Mouse (Mus musculus) myocyte (in vitro differentiated cells): ENCODE results near the gene Rgs21. TPM values are rescaled to one million over a fixed set of nuclear protein-coding genes. Genes with fewer than 3 reads are reported as not detected.

ENCODE experiments used
- H3K27me3 ChIP-seq: one replicate; pipeline ENCODE4 v1.6.1; 2011; ENCODE audit not compliant: control insufficient read depth, insufficient read depth, insufficient read length
- H3K36me3 ChIP-seq: one replicate; pipeline ENCODE4 v1.6.1; 2011; ENCODE audit not compliant: control insufficient read depth, insufficient read depth
- H3K4me2 ChIP-seq: one replicate; pipeline ENCODE4 v1.6.1; 2011; ENCODE audit warnings: low read depth, control low read depth
- H3K4me3 ChIP-seq: one replicate; pipeline ENCODE4 v1.5.1; 2011; ENCODE audit warnings: mild to moderate bottlenecking, control low read depth, moderate library complexity
- H3K79me2 ChIP-seq: one replicate; pipeline ENCODE4 v1.6.1; 2011; ENCODE audit not compliant: control insufficient read depth, insufficient read depth
- H3ac ChIP-seq: one replicate; pipeline ENCODE4 v1.6.1; 2011; ENCODE audit not compliant: control insufficient read depth, insufficient read length
- CEBPB ChIP-seq: IDR thresholded peaks from 2 replicates; pipeline ENCODE4 v1.6.1; 2011; ENCODE audit warnings: mild to moderate bottlenecking, moderate library complexity; ENCODE audit not compliant: poor library complexity, insufficient read depth, severe bottlenecking
- E2F4 ChIP-seq: IDR thresholded peaks from one replicate; pipeline ENCODE4 v1.6.1; 2011; ENCODE audit warnings: mild to moderate bottlenecking, control low read depth, moderate library complexity; ENCODE audit not compliant: insufficient read depth
- MAX ChIP-seq: IDR thresholded peaks from one replicate; pipeline ENCODE4 v1.6.1; 2011; ENCODE audit warnings: low read depth, mild to moderate bottlenecking, control low read depth
- MYOD1 ChIP-seq, 3 experiments: IDR thresholded peaks; one replicate each; pipeline ENCODE4 v1.6.1; 2011; ENCODE audit warnings: control low read depth in 2 of 3, low read depth in 2 of 3, mild to moderate bottlenecking in 2 of 3, moderate library complexity in 1 of 3; ENCODE audit not compliant: insufficient read length in 2 of 3, control insufficient read depth in 1 of 3
- MYOG ChIP-seq, 3 experiments: IDR thresholded peaks; one replicate each; pipeline ENCODE4 v1.6.1; 2011; ENCODE audit warnings: control low read depth in 2 of 3, low read depth in 2 of 3, mild to moderate bottlenecking in 2 of 3; ENCODE audit not compliant: insufficient read length in 2 of 3, control insufficient read depth in 1 of 3, insufficient read depth in 1 of 3
- POLR2A ChIP-seq: IDR thresholded peaks from one replicate; pipeline ENCODE4 v1.6.1; 2011; ENCODE audit warnings: low read depth, mild to moderate bottlenecking, control low read depth, moderate library complexity; ENCODE audit not compliant: insufficient read length
- POLR2AphosphoS2 ChIP-seq: IDR thresholded peaks from one replicate; pipeline ENCODE4 v1.6.1; 2011; ENCODE audit warnings: low read depth, control low read depth; ENCODE audit not compliant: insufficient read length
- REST ChIP-seq: IDR thresholded peaks from one replicate; pipeline ENCODE4 v1.6.1; 2011; ENCODE audit warnings: mild to moderate bottlenecking, control low read depth, moderate library complexity; ENCODE audit not compliant: insufficient read depth, insufficient read length
- SRF ChIP-seq: IDR thresholded peaks from one replicate; pipeline ENCODE4 v1.6.1; 2011; ENCODE audit warnings: low read depth; ENCODE audit not compliant: control insufficient read depth, insufficient read length
- TCF3 ChIP-seq: IDR thresholded peaks from one replicate; pipeline ENCODE4 v1.6.1; 2011; ENCODE audit warnings: low read depth, control low read depth; ENCODE audit not compliant: insufficient read length
- USF1 ChIP-seq: IDR thresholded peaks from one replicate; pipeline ENCODE4 v1.6.1; 2011; ENCODE audit warnings: low read depth, mild to moderate bottlenecking, control low read depth, moderate library complexity
- polyA plus RNA-seq: library from polyadenylated mRNA; unstranded; fragments of >200 nt; fragmentation: generic; extraction: Trizol; gene quantifications from one replicate; pipeline ENCODE4 v1.2.1, GENCODE M21; 2012; ENCODE audit warnings: missing spikeins

Gene Rgs21
- polyA plus RNA-seq, 1 experiment: not detected

DNA sequence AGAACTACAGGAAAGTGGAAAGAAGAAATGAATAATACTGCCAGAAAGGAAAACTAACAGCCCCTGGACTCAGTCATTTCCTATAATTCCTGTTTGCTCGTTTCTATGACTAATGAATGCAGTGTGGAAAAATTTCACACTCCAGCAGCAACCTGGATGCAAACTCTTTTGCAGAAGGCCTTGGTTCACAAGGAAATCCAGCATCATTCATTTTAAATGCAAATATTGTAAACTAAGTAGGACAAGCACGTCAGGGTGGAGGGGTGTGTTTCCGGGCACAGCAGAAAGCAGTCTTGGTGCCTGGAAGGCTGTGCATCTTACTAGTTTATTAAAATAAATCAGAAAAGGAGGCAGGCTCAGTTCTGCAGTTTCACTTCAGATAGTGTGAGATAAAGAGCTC is 69.4 kb downstream of the Rgs21 start:
- Histone ChIP-seq H3ac (no peak overlapping the region), H3K79me2 (no peaks in the 10 kb centered on the region), H3K4me2 (peak overlapping the region; percentile 27), H3K4me3 (no peak overlapping the region), H3K36me3 (no peaks in the 10 kb centered on the region), H3K27me3 (no peaks in the 10 kb centered on the region)
- TF ChIP-seq POLR2AphosphoS2 (no peak), SRF (no peak), MAX (no peak), MYOG (IDR thresholded peaks at IDR 0.05; ENCODE audit: control insufficient read depth in 1 of 3, insufficient read depth in 1 of 3, insufficient read length in 2 of 3, low read depth in 2 of 3) (no peak), REST (no peak), POLR2A (no peak), TCF3 (no peak), CEBPB (no peak), MYOD1 (IDR thresholded peaks at IDR 0.05; ENCODE audit: control insufficient read depth in 1 of 3, insufficient read length in 2 of 3, low read depth in 2 of 3) (no peak), E2F4 (no peak), USF1 (no peak)

DNA sequence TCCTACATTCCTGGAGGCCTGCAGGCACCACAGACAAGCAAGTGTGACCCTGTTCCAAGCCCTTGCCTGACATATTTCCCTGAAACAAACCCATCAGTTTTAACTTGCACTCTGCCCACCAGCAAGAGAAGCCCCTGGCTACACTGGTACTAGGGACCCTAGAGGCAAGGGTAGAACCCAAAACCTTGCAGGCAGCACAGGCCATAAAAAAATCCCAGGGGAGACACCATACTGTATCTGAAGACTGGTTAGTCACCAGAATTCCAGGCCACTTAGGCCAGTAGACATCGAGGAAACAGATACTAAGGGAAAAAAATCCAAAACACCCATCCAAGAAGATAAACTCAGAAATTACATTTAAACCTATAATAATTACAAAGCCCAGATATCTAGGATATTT is 74.1 kb downstream of the Rgs21 start:
- H3K36me3 ChIP-seq: no peaks in the 10 kb centered on the region
- H3K27me3 ChIP-seq: no peaks in the 10 kb centered on the region
- peak overlapping the region; percentile 1 for H3K4me2 ChIP-seq
- no peak overlapping the region for H3K4me3 ChIP-seq
- H3ac ChIP-seq: no peak overlapping the region
- TF ChIP-seq REST: no peak
- TF ChIP-seq POLR2A: no peak
- TF ChIP-seq CEBPB: no peak
- H3K79me2 ChIP-seq: no peaks in the 10 kb centered on the region

DNA sequence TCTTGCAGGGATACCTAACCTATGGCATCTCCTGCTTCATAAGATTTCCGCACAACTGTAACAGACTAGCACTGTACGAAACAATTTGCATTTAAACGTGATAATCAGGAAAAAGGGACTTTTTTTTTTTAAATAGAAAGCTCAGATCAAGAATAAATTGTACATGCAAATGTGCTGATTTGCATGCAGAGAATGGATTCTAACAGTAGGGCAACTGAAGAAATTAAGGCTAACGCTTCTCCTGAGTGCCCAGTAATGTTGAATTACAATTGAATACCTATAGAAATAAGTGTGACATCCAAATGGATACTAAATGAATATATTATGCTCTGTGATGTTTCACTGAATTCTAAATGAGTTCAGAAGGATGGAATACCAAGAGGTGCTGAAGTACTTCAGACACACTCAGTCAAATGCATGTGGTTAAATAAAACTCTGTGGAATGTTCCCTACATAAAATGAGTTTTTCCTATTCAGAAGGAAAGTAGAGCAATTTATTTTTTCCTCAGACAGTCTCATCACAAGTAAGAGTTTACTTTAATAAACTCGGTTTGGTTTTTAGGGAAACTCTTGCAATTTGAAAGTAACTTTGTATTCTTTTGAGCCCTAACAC is 79.1 kb downstream of the Rgs21 start:
- TF ChIP-seq USF1 (no peak), POLR2AphosphoS2 (no peak), MYOD1 (IDR thresholded peaks at IDR 0.05; ENCODE audit: control insufficient read depth in 1 of 3, insufficient read length in 2 of 3, low read depth in 2 of 3) (no peak)
- no peak overlapping the region for H3K4me3 ChIP-seq
- H3K36me3 ChIP-seq: no peaks in the 10 kb centered on the region
- H3ac ChIP-seq: no peak overlapping the region
- H3K27me3 ChIP-seq: no peaks in the 10 kb centered on the region
- H3K4me2 ChIP-seq: no peak overlapping the region
- H3K79me2 ChIP-seq: no peaks in the 10 kb centered on the region

Other genes starting within 250 kb of the Rgs21 start
- not detected for gene Rgs18, start 207.8 kb upstream of the Rgs21 start, polyA plus RNA-seq